Mouse (Mus musculus): Measurements from ENCODE around the gene Hs3st1.

DNA sequence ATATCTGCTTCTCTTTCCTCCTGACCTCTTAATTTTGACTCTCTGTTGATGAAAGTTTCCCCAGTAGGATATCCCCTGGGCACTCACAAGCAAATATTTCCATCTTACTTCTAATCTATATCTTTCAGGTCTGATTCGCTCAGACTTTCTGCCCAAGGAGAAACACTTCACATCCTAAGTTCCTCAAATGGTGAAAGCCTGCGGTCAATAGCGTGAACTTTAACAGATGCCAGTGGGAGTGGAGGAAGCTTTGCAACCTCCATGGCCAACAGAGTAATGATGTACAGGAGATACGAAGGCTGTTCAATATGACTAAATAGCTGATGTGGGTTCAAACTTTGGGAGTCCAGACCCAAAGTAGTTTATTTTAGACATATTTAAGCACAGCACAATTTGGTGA is 94.4 kb downstream of the Hs3st1 start:
- no peak for TF ChIP-seq CTCF (IDR thresholded peaks at IDR 0.05; ENCODE audit: low read depth)
- TF ChIP-seq EP300 (IDR thresholded peaks at IDR 0.05; ENCODE audit: low read depth): no peak
